Mouse (Mus musculus) liver, embryonic 14.5 days (tissue): ENCODE data around the gene Hpcal1. TPM values are rescaled to one million over a fixed set of nuclear protein-coding genes. Genes with fewer than 3 reads are reported as not detected.

Experiments used
- ATAC-seq: fragments of 200-750 bp; cut with Nextera tagmentation; 2 replicates; pipeline ENCODE4 v1.8.0; 2017; ENCODE audit warnings: moderate number of reproducible peaks, mild to moderate bottlenecking, moderate library complexity; ENCODE audit not compliant: insufficient read depth
- DNase-seq, 3 experiments: peaks; one replicate each; pipeline ENCODE4 v3.0.0-alpha.2; 2012 to 2013; ENCODE audit warnings: low read depth in 3 of 3, low spot score in 3 of 3
- H3K27ac ChIP-seq: fragments of 300-500 bp; sonication (generic); 2 replicates; pipeline ENCODE4 v1.5.1; 2014; ENCODE audit warnings: moderate library complexity, mild to moderate bottlenecking, control low read depth, inconsistent platforms
- H3K27me3 ChIP-seq: fragments of 300-500 bp; sonication (generic); 2 replicates; pipeline ENCODE4 v1.6.1; 2014; ENCODE audit warnings: mild to moderate bottlenecking, low read length, moderate library complexity; ENCODE audit not compliant: control insufficient read depth, insufficient read depth
- H3K36me3 ChIP-seq: fragments of 300-500 bp; sonication (generic); replicated peaks from 2 replicates; pipeline ENCODE4 v1.6.1; 2014; ENCODE audit warnings: low read depth; ENCODE audit not compliant: control insufficient read depth, insufficient read depth
- H3K4me1 ChIP-seq, 2 experiments: fragments of 200-500 bp in 1 of 2; fragments of 300-500 bp in 1 of 2; sonication (generic) in 1 of 2; replicated peaks; 2 replicates each; pipeline ENCODE4 v1.6.1; 2012 to 2014; ENCODE audit warnings: antibody characterized with exemption in 1 of 2, inconsistent platforms in 1 of 2, low read length in 1 of 2; ENCODE audit not compliant: control insufficient read depth in 2 of 2, insufficient read depth in 2 of 2
- H3K4me2 ChIP-seq: fragments of 300-500 bp; sonication (generic); 2 replicates; pipeline ENCODE4 v1.6.1; 2014; ENCODE audit warnings: low read depth, mild to moderate bottlenecking, control low read depth, moderate library complexity
- H3K4me3 ChIP-seq, 2 experiments: fragments of 200-500 bp in 1 of 2; fragments of 300-500 bp in 1 of 2; sonication (generic) in 1 of 2; 2 replicates each; pipeline ENCODE4 v1.5.1; 2012 to 2014; ENCODE audit warnings: low read depth in 2 of 2, low read length in 2 of 2, mild to moderate bottlenecking in 2 of 2, control low read depth in 1 of 2, inconsistent platforms in 1 of 2, moderate library complexity in 1 of 2; ENCODE audit not compliant: insufficient read depth in 1 of 2
- H3K9ac ChIP-seq: fragments of 300-500 bp; sonication (generic); replicated peaks from 2 replicates; pipeline ENCODE4 v1.6.1; 2014; ENCODE audit warnings: mild to moderate bottlenecking, control low read depth, moderate library complexity
- H3K9me3 ChIP-seq: fragments of 300-500 bp; sonication (generic); 2 replicates; pipeline ENCODE4 v1.6.1; 2016; ENCODE audit warnings: low read length, mixed read lengths; ENCODE audit not compliant: control insufficient read depth
- CTCF ChIP-seq: IDR thresholded peaks from 2 replicates; pipeline ENCODE4 v1.5.1; 2016; ENCODE audit warnings: antibody characterized with exemption, low read depth, control low read depth
- EP300 ChIP-seq: IDR thresholded peaks from 2 replicates; pipeline ENCODE4 v1.6.1; 2016; ENCODE audit warnings: antibody characterized with exemption, low read depth
- WGBS: fragments of 180-500 bp; shearing (Covaris S2); extraction: QIAGEN DNeasy Blood & Tissue Kit; methylation state at CpG from one replicate; pipeline ENCODE4 v1.1.7; 2014; ENCODE audit not compliant: insufficient replicate concordance; 5-methylcytosine and 5-hydroxymethylcytosine counted together
- polyA plus RNA-seq, 2 experiments: library from polyadenylated mRNA; depleted of rRNA in 1 of 2; stranded (reverse) in 1 of 2; unstranded in 1 of 2; fragments of >200 nt; fragmentation: Nextera tagmentation in 1 of 2; extraction: Ambion mirVana in 1 of 2; gene quantifications; 2 replicates each; pipeline versions ENCODE4 v1.2.1 to v1.2.3; 2012 to 2014

Hpcal1 gene
- polyA plus RNA-seq, 2 experiments = 13.6 to 16.6 TPM

GRCm38 (mm10) chr12:17742571-17743321 lies 52.1 kb downstream of the Hpcal1 start:
- Histone ChIP-seq H3K4me2 (no peak overlapping the region), H3K9me3 (no peaks in the 10 kb centered on the region), H3K27me3 (no peaks in the 10 kb centered on the region), H3K36me3 (no peaks in the 10 kb centered on the region), H3K9ac (no peak overlapping the region), H3K27ac (no peak overlapping the region), H3K4me3 (no peak overlapping the region), H3K4me1 (peaks cover 3 to 29% of the 10 kb centered on the region in 2 experiments)
- DNase-seq (no peak), ATAC-seq (no peak)
- TF ChIP-seq EP300 = no peak
- 62% methylated on average over 11 of the region's 11 CpGs for WGBS

GRCm38 (mm10) chr12:17745431-17745830 lies 54.8 kb downstream of the Hpcal1 start:
- TF ChIP-seq CTCF (no peak), EP300 (no peak)
- Histone ChIP-seq H3K9ac (no peak overlapping the region), H3K4me1 (peaks cover 3 to 36% of the 10 kb centered on the region in 2 experiments; a peak in 3 of 4 replicates), H3K4me2 (no peak overlapping the region), H3K9me3 (no peaks in the 10 kb centered on the region), H3K27me3 (no peaks in the 10 kb centered on the region), H3K4me3 (no peak overlapping the region), H3K27ac (no peak overlapping the region), H3K36me3 (no peaks in the 10 kb centered on the region)
- WGBS = 60% methylated on average over 7 of the region's 7 CpGs
- DNase-seq (no peak), ATAC-seq (no peak)

GRCm38 (mm10) chr12:17746725-17747124 lies 56.1 kb downstream of the Hpcal1 start:
- WGBS = 37% methylated on average over 3 of the region's 3 CpGs
- H3K9me3 ChIP-seq = no peaks in the 10 kb centered on the region
- no peak overlapping the region for H3K4me2 ChIP-seq
- peaks cover 0 to 30% of the 10 kb centered on the region in 2 experiments; a peak in 3 of 4 replicates for H3K4me1 ChIP-seq
- no peaks in the 10 kb centered on the region for H3K27me3 ChIP-seq
- H3K27ac ChIP-seq = no peak overlapping the region
- no peaks in the 10 kb centered on the region for H3K36me3 ChIP-seq
- ATAC-seq (no peak), DNase-seq (no peak)
- H3K9ac ChIP-seq = no peak overlapping the region
- TF ChIP-seq EP300 (no peak), CTCF (no peak)
- no peak overlapping the region for H3K4me3 ChIP-seq

GRCm38 (mm10) chr12:17747191-17748154 lies 56.8 kb downstream of the Hpcal1 start:
- no peak overlapping the region for H3K4me2 ChIP-seq
- ATAC-seq = no peak
- no peaks in the 10 kb centered on the region for H3K27me3 ChIP-seq
- TF ChIP-seq CTCF (no peak), EP300 (no peak)
- no peak overlapping the region for H3K27ac ChIP-seq
- peaks cover 0 to 26% of the 10 kb centered on the region in 2 experiments; a peak in 3 of 4 replicates for H3K4me1 ChIP-seq
- H3K9me3 ChIP-seq = no peaks in the 10 kb centered on the region
- no peak for DNase-seq
- no peaks in the 10 kb centered on the region for H3K36me3 ChIP-seq
- 31% methylated on average over 10 of the region's 10 CpGs for WGBS
- no peak overlapping the region for H3K9ac ChIP-seq
- no peak overlapping the region for H3K4me3 ChIP-seq

GRCm38 (mm10) chr12:17748155-17748529 lies 57.5 kb downstream of the Hpcal1 start:
- 31% methylated on average over 4 of the region's 4 CpGs for WGBS
- TF ChIP-seq EP300 (no peak), CTCF (no peak)
- H3K27ac ChIP-seq = no peak overlapping the region

More at GRCm38 (mm10) chr12:17748155-17748529, 57.5 kb downstream of the Hpcal1 start:
- Histone ChIP-seq H3K4me2 (no peak overlapping the region), H3K9ac (no peak overlapping the region), H3K4me1 (peaks cover 0 to 24% of the 10 kb centered on the region in 2 experiments; a peak in 3 of 4 replicates), H3K36me3 (no peaks in the 10 kb centered on the region), H3K4me3 (no peak overlapping the region), H3K27me3 (no peaks in the 10 kb centered on the region), H3K9me3 (no peaks in the 10 kb centered on the region)
- ATAC-seq (no peak), DNase-seq (no peak)
